Mouse (Mus musculus) thymus, postnatal 36 days (tissue): ENCODE results near the gene Sh3d19.

Experiments used
- DNase-seq, 2 experiments: peaks; one replicate each; pipeline ENCODE4 v3.0.0; 2022; ENCODE audit warnings: mixed read lengths in 2 of 2

The Sh3d19 gene

DNA sequence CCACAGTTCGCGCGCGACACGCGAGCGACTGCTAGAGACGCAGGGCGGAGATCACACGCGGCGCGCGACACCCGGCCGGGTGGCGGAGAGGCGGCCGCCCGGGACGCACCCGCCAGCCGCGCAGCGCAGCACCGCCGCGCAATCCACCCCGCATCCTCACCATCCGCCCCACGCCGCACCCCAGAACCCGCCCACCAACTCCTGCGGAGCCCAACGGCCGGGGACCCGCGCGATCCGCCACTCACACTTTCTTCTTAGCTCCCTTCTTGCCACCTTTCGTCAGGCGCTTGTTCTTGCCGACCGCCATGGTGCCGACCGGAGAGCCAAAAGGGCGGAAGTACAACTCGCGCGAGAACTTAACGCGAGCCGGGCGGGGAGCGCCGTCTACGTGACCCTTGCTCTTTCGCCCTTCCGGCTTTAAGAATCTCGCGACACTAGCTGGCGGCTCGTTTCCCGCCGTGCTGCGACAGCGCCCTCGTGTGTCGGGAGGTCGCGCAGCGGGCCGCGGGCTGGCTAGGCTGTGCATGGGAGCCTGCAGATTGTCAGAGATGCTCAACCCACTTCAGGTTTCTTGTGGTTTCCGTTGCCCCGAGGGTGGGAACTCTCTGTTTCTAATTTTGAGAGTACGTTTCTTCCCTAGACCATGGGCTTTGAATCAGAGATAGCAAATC lies 171.5 kb downstream of the Sh3d19 start, which contains the start of gene Rps3a1:
Rps3a1 (minus strand) TSS at position 440 of the 671 bp plus-strand sequence.
- peak; percentile 99 to 100 for DNase-seq

DNA sequence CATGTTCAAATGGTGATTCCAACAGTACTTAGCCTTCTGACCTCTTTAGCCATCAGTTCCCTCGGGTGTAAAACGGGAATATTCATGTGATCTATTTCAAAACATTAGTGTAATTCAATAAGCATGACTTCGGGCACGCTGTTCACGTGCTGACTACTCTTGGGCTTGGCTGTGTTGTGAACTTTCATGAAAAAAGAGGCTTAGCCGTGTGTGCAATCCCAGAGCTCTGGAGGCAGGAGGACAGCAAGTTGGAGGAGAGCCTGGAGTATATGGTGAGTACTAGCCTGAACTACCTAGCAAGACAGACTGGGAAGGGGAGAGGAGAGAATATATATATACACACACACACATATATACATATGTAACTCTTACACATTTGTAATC lies 172.0 kb downstream of the Sh3d19 start:
- peak; percentile 15 to 21 for DNase-seq

DNA sequence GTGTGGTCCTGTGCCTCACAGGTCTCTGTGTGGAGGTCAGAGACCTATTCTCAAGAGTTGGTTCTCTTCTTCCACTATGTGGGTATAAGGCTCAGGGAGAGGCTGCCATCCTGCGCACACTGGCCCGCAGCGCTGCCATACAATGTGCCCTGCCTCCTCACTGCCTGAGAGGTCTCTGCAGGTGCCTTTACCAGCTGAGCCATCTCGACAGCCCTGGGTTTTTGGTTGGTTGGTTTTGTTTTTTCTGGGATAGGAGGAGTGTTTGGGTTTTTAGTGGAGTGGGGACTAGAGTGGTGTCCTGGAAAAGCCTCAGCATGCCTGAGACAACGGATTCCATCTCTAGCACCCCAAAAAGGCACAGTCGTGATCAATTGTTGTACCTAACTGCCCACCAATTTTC lies 172.4 kb downstream of the Sh3d19 start:
- DNase-seq: peak in 1 of 2 experiments; percentile 11

DNA sequence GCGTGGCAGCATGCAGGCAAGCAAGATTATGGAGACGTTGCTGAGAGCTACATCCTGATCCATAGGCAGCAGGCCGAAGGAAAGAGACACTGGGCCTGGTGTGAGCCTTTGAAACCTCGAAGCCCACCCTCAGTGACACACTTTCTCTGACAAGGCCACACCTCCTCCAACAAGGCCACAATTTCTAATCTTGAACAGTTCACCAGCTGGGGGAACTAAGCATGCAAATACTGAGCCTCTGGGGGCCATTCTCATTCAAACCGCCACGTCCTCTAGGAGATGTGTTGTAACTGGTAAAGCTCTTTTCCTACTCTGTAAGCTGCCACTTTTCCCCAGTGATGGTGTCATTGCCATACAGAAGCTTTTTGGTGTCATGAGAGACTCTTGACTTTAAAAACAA lies 178.2 kb downstream of the Sh3d19 start:
- no peak for DNase-seq

DNA sequence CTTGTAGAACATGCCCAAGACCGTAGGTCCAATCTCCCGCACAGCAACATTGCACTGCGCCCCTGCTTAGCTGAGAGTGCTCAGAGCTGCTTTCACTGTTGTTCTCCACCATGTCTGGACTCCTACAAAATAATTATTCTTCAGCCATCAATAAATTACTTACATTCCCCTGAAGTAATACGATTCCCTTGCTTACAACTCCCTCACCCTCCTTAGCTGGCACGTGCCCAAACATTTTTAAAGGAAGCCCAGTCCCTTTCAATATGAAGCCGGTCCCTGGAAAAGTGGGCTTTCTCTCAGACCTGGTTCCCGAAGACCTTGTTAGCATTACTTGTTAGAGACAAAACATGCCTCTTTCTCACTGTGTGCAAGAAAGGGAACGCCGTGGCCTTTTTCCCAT lies 178.6 kb downstream of the Sh3d19 start:
- no peak for DNase-seq

DNA sequence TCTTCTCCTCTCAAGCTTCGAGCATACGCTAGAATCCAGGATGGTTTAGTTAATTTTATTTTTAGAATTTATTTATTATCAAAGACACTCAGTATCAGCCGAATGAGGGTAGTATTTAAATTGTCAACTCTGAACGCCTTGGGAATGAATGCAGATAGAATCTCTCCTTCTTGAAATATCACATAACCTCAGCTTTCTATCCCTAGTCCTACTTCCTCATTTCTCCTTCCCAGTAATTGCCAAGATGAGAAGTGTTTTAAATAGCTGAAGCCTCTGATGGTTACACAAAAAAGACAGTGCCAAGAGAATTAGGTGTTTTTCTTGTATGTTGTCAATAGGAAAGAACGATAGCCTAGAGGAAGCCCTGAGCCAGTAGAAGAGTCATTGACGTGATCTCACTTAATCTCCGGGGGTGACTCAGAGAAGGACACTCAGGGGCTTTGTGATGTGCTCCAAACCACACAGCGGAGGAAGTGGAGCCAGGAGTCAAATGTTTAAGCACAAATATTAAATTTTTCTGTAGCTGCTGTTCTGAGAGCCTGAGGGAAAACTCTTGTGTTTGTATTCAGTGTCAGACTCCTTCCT lies 198.0 kb downstream of the Sh3d19 start:
- no peak for DNase-seq

DNA sequence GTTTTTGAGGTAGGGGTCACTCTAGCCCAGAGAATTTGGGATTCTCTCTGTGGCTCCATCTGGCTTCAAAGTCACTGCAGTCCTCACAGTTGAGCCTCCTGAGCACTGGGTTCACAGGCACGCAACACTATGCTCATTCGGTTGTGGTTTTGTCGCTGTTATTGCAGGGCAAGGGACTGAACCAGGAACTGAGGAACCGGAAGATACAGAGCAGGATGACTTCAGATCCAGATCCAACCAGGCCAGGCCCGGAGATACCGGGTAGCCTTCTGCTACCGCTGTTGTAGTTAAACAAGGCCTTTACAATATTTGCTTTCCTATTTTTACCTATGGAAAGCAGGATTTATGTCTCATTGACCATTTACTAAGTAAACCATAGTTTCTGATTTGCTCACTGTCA lies 208.8 kb downstream of the Sh3d19 start:
- no peak for DNase-seq
